Mouse (Mus musculus) testis, postnatal 14 days (tissue): Measurements from ENCODE around the gene Gm28308.
A peak's percentile ranks its signal among the peaks of the same experiment; 100 is the strongest.

Experiments
- DNase-seq: peaks from one replicate; pipeline ENCODE4 v3.0.0; 2021; ENCODE audit warnings: low spot score

The Gm28308 gene

GRCm38 (mm10) chr6:52183311-52184080 is 29.6 kb downstream of the Gm28308 start:
- no peak for DNase-seq

- no peak for DNase-seq
Measured at GRCm38 (mm10) chr6:52182793-52183192, 30.3 kb downstream of the Gm28308 start.

- no peak for DNase-seq
Measured at GRCm38 (mm10) chr6:52182030-52182429, 31.1 kb downstream of the Gm28308 start.

- no peak for DNase-seq
Measured at GRCm38 (mm10) chr6:52180726-52181125, 32.4 kb downstream of the Gm28308 start.

DNA sequence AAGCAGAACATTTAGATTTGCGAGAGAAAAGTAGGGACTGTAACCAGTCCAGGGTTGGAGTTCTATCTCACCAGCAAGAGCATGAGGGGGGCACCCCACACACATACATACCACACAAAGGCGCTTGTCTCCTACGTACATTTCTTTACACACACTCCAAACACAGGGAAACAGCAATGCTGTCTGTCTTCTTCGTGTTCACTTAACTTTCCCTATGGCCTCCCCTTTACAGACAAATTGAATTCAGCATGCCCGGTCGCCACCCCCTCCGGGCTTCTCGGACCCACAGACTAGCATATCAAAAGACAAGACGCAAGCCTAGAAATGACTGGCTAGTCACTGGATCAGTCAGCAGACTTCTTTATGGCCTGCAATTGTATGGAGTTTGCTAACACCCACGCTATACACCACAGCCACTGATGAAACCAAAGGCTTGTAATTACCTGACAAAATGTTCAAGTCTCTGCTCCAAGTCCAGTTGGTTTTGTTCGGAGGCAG is 32.9 kb downstream of the Gm28308 start:
- DNase-seq = no peak

- no peak for DNase-seq
Measured at GRCm38 (mm10) chr6:52179690-52180089, 33.4 kb downstream of the Gm28308 start.

DNA sequence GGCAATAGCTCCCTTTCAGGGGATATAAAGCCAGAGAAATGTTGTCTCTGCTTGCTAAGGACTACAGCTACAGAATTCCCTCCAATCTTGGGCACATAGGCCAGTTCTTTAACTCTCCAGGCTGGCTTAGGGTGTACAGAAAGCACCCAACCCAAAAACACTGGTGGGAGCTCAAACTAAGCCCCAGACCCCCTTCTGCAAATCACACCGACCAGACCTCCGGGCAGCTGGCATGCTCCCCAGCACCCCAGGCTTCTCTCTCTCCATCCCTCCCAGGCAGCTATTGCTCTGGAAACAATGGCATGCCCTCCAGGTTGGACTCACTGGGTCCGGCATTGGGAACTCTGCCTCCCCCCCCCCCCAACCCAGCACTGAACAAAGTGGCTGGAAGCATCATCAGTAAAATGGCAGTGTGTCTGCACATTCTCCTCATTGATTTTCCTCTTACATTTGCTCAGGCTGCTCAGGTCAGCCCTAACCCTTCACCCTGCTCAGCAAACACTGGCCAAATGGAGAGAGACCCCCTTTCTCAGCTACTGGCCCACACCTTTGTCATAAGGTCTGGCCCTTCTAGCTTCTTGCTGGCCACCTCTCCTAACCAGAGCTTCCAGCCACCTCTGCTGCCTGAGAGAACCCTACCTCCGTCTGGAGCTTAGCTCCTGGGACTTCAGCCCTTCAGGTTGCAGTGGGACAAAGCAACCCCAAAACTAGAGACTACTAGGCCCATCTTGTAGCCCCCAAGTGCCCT is 34.0 kb downstream of the Gm28308 start:
- no peak for DNase-seq

GRCm38 (mm10) chr6:52177806-52178205 is 35.3 kb downstream of the Gm28308 start:
- DNase-seq = no peak

- no peak for DNase-seq
Measured at GRCm38 (mm10) chr6:52177061-52177735, 35.9 kb downstream of the Gm28308 start, which contains the start of gene 5730596B20Rik. 5730596B20Rik (plus strand) TSS chr6:52177498.

GRCm38 (mm10) chr6:52176391-52176790 is 36.7 kb downstream of the Gm28308 start:
- no peak for DNase-seq

- DNase-seq = no peak
Measured at GRCm38 (mm10) chr6:52175864-52176263, 37.3 kb downstream of the Gm28308 start.

- no peak for DNase-seq
Measured at GRCm38 (mm10) chr6:52174968-52175751, 38.0 kb downstream of the Gm28308 start.

DNA sequence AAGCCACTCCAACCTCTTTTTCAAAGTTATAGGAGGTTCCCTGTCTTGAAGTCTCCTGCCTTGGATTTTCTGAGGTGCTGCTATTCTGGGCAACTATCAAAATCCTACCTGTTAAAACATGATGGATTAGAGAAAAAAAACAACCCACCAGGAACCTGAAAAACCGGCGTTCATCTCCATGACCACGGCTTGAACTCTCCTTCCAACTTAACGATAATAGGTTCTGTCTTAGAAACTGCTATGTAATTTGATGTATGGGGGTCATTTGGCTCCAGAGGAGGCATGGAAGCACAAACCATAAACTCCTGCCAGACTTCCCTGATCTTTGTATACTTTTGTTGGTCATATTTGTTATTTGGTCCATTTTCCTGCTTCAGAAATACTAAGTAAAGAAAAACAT is 39.5 kb downstream of the Gm28308 start:
- no peak for DNase-seq

DNA sequence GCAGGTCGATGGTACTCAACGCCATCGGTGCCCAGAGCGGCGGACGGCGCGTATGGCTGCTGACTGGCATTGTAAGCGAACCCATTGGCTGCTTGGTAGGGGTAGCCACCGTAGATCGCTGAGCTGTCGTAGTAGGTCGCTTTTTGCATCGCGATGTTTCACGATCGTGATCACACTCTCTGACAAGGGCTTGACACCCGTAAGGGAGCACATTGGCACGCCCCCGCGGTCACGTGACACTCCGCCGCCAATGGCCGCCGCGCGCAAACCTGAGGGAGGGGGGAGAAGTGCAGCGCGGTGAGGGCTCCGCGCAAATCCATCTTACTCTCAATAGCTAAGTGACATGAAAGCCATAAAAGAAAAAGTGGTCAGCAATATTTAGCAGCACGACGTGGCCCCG is 40.6 kb downstream of the Gm28308 start:
- DNase-seq = peak; percentile 83

GRCm38 (mm10) chr6:52171938-52172337 is 41.2 kb downstream of the Gm28308 start:
- no peak for DNase-seq

DNA sequence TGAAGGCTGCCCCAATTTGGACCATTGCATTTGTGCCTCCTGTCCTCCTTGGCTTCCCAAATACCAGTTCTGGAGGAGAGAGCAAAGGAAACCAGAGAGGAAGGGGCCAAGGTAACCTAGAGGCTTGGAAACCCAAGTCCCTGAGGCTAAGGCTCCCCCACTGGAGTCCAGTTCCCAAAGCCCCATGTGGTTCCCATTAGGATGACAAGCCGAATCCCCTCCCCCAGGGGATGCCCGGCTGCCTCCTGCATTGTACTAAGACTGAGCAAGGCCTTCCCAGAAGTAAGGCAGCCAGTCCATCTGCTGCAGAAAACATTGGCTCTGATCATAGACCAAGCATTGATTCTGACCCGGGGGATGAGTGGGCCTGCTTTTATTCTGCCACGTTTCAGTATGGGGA is 41.8 kb downstream of the Gm28308 start:
- no peak for DNase-seq

- DNase-seq = no peak
Measured at GRCm38 (mm10) chr6:52170898-52171223, 42.3 kb downstream of the Gm28308 start.

- DNase-seq = no peak
Measured at GRCm38 (mm10) chr6:52170166-52170897, 42.8 kb downstream of the Gm28308 start.

GRCm38 (mm10) chr6:52169499-52170165 is 43.5 kb downstream of the Gm28308 start:
- DNase-seq = no peak

DNA sequence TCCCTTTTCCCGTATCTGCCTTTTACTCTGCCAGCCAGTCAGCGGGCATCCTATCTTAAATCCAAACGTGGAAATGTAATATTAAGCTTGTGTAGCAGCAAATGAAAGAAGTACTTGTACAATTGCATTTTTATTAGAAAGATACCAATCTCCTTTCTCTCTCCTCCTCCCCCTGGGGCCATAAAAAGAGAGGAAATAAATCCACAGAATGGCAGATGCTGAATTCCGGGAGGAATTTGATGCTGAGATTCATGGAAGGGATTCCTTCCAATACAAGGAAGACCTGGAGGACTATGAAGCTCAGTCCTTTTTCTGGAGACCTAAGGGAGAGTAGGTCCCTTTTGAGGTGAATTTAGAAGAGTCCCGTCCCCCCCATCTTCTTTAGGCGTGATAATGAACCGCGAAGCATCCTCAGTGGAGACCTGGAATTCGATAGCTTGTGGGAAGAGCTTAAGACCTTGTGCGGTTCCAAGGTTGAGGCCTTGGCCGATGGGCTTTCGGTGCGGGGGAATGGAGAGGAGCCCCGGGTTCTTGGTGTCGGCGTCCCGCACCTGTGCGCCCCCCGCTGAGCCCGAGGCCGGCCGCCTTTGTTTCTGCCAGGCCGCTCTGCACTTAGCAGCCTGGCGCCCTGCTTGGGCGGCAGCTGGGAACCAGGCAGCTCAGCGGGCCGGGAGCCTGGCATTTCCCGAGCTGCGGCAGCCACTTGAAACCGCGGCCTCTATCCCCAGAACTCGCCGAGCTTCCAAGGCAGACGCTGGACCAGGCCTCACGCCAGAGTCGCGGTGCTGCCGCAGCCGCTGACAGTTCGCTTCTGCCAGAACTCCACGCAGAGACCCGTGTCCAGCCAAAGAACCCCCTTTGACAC is 44.7 kb downstream of the Gm28308 start:
- DNase-seq = no peak
